Mouse (Mus musculus) CH12.LX (cell line): Measurements from ENCODE around the gene Atp7b. TPM values are rescaled to one million over a fixed set of nuclear protein-coding genes. Genes with fewer than 3 reads are reported as not detected.
A peak's percentile ranks its signal among the peaks of the same experiment; 100 is the strongest.

Experiments used
- DNase-seq: peaks from one replicate; pipeline ENCODE4 v3.0.0-alpha.2; 2013; ENCODE audit errors: extremely low read depth
- H3K27ac ChIP-seq: 2 replicates; pipeline ENCODE4 v1.5.1; 2012; ENCODE audit warnings: low read depth, mild to moderate bottlenecking, control low read depth, moderate library complexity; ENCODE audit not compliant: insufficient read depth
- H3K27me3 ChIP-seq: replicated peaks from 2 replicates; pipeline ENCODE3; 2012; ENCODE audit warnings: inconsistent platforms
- H3K36me3 ChIP-seq, 2 experiments: replicated peaks in 1 of 2; 2 replicates each; pipeline versions ENCODE3 to v1.6.1; 2012; ENCODE audit warnings: inconsistent platforms in 1 of 2, low read length in 1 of 2, mild to moderate bottlenecking in 1 of 2, mixed read lengths in 1 of 2, moderate library complexity in 1 of 2; ENCODE audit not compliant: control insufficient read depth in 1 of 2, insufficient read depth in 1 of 2
- H3K4me1 ChIP-seq, 2 experiments: 2 replicates each; pipeline ENCODE4 v1.6.1; 2012; ENCODE audit warnings: inconsistent platforms in 1 of 2, moderate library complexity in 1 of 2; ENCODE audit not compliant: insufficient read depth in 2 of 2, control insufficient read depth in 1 of 2
- H3K4me2 ChIP-seq: 2 replicates; pipeline ENCODE4 v1.6.1; 2012; ENCODE audit warnings: low read depth, mild to moderate bottlenecking, control low read depth; ENCODE audit not compliant: poor library complexity, insufficient read depth, severe bottlenecking
- H3K4me3 ChIP-seq, 3 experiments: fragments of 150-350 bp in 1 of 3; sonication (generic) in 1 of 3; replicated peaks in 1 of 3; 2 replicates each; pipeline versions ENCODE3 to v1.5.1; 2011 to 2012; ENCODE audit warnings: low read depth in 2 of 3, low read length in 2 of 3, mild to moderate bottlenecking in 2 of 3, moderate library complexity in 2 of 3, control low read depth in 1 of 3, improper control_type of control experiment in 1 of 3, inconsistent platforms in 1 of 3, mixed read lengths in 1 of 3; ENCODE audit not compliant: poor library complexity in 1 of 3
- H3K79me2 ChIP-seq: replicated peaks from 2 replicates; pipeline ENCODE4 v1.6.1; 2012; ENCODE audit warnings: mild to moderate bottlenecking, moderate library complexity; ENCODE audit not compliant: control insufficient read depth, poor library complexity, insufficient read depth, severe bottlenecking; ENCODE audit errors: extremely low read depth
- H3K9ac ChIP-seq: 2 replicates; pipeline ENCODE4 v1.6.1; 2012; ENCODE audit warnings: low read depth, mild to moderate bottlenecking, control low read depth, moderate library complexity; ENCODE audit not compliant: insufficient read depth
- H3K9me3 ChIP-seq: replicated peaks from 2 replicates; pipeline ENCODE3; 2012; ENCODE audit warnings: low read length, inconsistent platforms, mixed read lengths
- BHLHE40 ChIP-seq: IDR thresholded peaks from 2 replicates; pipeline ENCODE4 v1.6.1; 2011; ENCODE audit warnings: mild to moderate bottlenecking, low read depth, low read length, improper control_type of control experiment
- CTCF ChIP-seq, 2 experiments: IDR thresholded peaks in 1 of 2; conservative IDR thresholded peaks in 1 of 2; 2 replicates each; pipeline ENCODE4 v1.5.1; 2011 to 2012; ENCODE audit warnings: low read depth in 2 of 2, low read length in 2 of 2, improper control_type of control experiment in 1 of 2, inconsistent platforms in 1 of 2, mild to moderate bottlenecking in 1 of 2, moderate library complexity in 1 of 2
- ELF1 ChIP-seq: IDR thresholded peaks from 2 replicates; pipeline ENCODE4 v1.6.1; 2014; ENCODE audit warnings: low read depth, mild to moderate bottlenecking, inconsistent platforms, low read length, improper control_type of control experiment
- GABPA ChIP-seq: IDR thresholded peaks from 2 replicates; pipeline ENCODE4 v1.6.1; 2012; ENCODE audit warnings: low read depth, low read length, improper control_type of control experiment, inconsistent platforms; ENCODE audit not compliant: insufficient replicate concordance
- HCFC1 ChIP-seq: IDR thresholded peaks from 2 replicates; pipeline ENCODE4 v1.6.1; 2012; ENCODE audit warnings: low read depth, mild to moderate bottlenecking, inconsistent platforms, low read length, improper control_type of control experiment
- MAFK ChIP-seq: IDR thresholded peaks from 2 replicates; pipeline ENCODE4 v1.6.1; 2011; ENCODE audit warnings: low read length, improper control_type of control experiment; ENCODE audit not compliant: insufficient replicate concordance
- MAX ChIP-seq: IDR thresholded peaks from 2 replicates; pipeline ENCODE4 v1.6.1; 2011; ENCODE audit warnings: low read length, improper control_type of control experiment
- MAZ ChIP-seq: IDR thresholded peaks from 2 replicates; pipeline ENCODE4 v1.6.1; 2012; ENCODE audit warnings: low read depth, mild to moderate bottlenecking, inconsistent platforms, low read length, improper control_type of control experiment, moderate library complexity
- MXI1 ChIP-seq: IDR thresholded peaks from 2 replicates; pipeline ENCODE4 v1.6.1; 2011; ENCODE audit warnings: mild to moderate bottlenecking, low read depth, low read length, improper control_type of control experiment
- MYC ChIP-seq: IDR thresholded peaks from 2 replicates; pipeline ENCODE4 v1.6.1; 2011; ENCODE audit warnings: low read depth, mild to moderate bottlenecking, improper control_type of control experiment, low read length
- POLR2A ChIP-seq: IDR thresholded peaks from 2 replicates; pipeline ENCODE4 v1.6.1; 2011; ENCODE audit warnings: low read depth, mild to moderate bottlenecking, improper control_type of control experiment, low read length
- POLR2AphosphoS2 ChIP-seq: IDR thresholded peaks from 2 replicates; pipeline ENCODE4 v1.6.1; 2011; ENCODE audit warnings: low read depth, low read length, improper control_type of control experiment
- RAD21 ChIP-seq: IDR thresholded peaks from 2 replicates; pipeline ENCODE4 v1.6.1; 2011; ENCODE audit warnings: low read depth, mild to moderate bottlenecking, low read length, improper control_type of control experiment, moderate library complexity
- SIN3A ChIP-seq: IDR thresholded peaks from 2 replicates; pipeline ENCODE4 v1.6.1; 2012; ENCODE audit warnings: low read length, improper control_type of control experiment, inconsistent platforms
- TBP ChIP-seq: conservative IDR thresholded peaks from 2 replicates; pipeline ENCODE4 v1.6.1; 2011; ENCODE audit warnings: low read depth, low read length, improper control_type of control experiment
- TCF12 ChIP-seq: IDR thresholded peaks from 2 replicates; pipeline ENCODE4 v1.6.1; 2014; ENCODE audit warnings: low read depth, mild to moderate bottlenecking, inconsistent platforms, low read length, improper control_type of control experiment
- ZKSCAN1 ChIP-seq: IDR thresholded peaks from 2 replicates; pipeline ENCODE4 v1.6.1; 2012; ENCODE audit warnings: low read depth, inconsistent platforms, low read length, improper control_type of control experiment, borderline replicate concordance
- ZNF384 ChIP-seq: IDR thresholded peaks from 2 replicates; pipeline ENCODE4 v1.6.1; 2012; ENCODE audit warnings: low read depth, low read length, improper control_type of control experiment, inconsistent platforms
- dilution Hi-C: fragments of 300-500 bp; cut with MboI; formaldehyde crosslinking; loops from 2 replicates; pipeline ENCODE4 v1.14.3; 2020; ENCODE audit warnings: low sequenced_read_pairs; ENCODE audit not compliant: extremely low pct_unique_long_range_greater_than_20kb, extremely low pct_ligation_motif_present
- in situ Hi-C: fragments of 300-500 bp; cut with MboI; formaldehyde crosslinking; loops from 3 replicates; pipeline ENCODE4 v1.14.3; 2019; ENCODE audit warnings: low sequenced_read_pairs, low pct_ligation_motif_present, low pct_unique_long_range_greater_than_20kb, mixed read lengths
- polyA plus RNA-seq: library from polyadenylated mRNA; unstranded; fragments of >175 nt; gene quantifications from 2 replicates; pipeline ENCODE4 v1.2.1, GENCODE M21; 2012; ENCODE audit warnings: low read depth; ENCODE audit not compliant: insufficient read length
- total RNA-seq, 2 experiments: library from RNA; depleted of rRNA; stranded (reverse); fragments of 300-350 nt in 1 of 2; fragments of >200 nt in 1 of 2; gene quantifications; 2 replicates each; pipeline ENCODE4 v1.2.3; 2012 to 2014

Atp7b gene
- total and polyA plus RNA-seq, 3 experiments, result 0.51 to 3.1 (median 1.2) TPM

GRCm38 (mm10) chr8:22059153-22059738 is 859 bp downstream of the Atp7b start:
- TF ChIP-seq MAX (no peak), ELF1 (no peak), BHLHE40 (no peak), RAD21 (no peak), ZKSCAN1 (no peak), GABPA (no peak), POLR2AphosphoS2 (no peak), MYC (no peak), MAFK (no peak), CTCF (conservative IDR thresholded peaks at IDR 0.05 in 1 of 2, IDR thresholded peaks at IDR 0.05 in 1 of 2; ENCODE audit: low read depth in 2 of 2, low read length in 2 of 2) (no peak), TCF12 (no peak), MXI1 (no peak), MAZ (no peak), SIN3A (no peak), ZNF384 (no peak), TBP (no peak), HCFC1 (no peak)
- Histone ChIP-seq H3K79me2 (peaks cover 8% of the 10 kb centered on the region; the same call in 1 of the 2 replicates), H3K9ac (0 out of 2 replicates have a peak overlapping the region, but pooled peaks have one; percentile 34), H3K9me3 (no peaks in the 10 kb centered on the region), H3K36me3 (peaks cover 0 to 21% of the 10 kb centered on the region in 2 experiments), H3K27me3 (peaks cover 54% of the 10 kb centered on the region), H3K4me2 (peak overlapping the region; percentile 80), H3K4me1 (peaks cover 3 to 19% of the 10 kb centered on the region in 2 experiments), H3K4me3 (no peak overlapping the region), H3K27ac (no peak overlapping the region)
- DNase-seq, result no peak
- in situ Hi-C loops (no loop called here), dilution Hi-C loops (no loop called here)

- Histone ChIP-seq H3K9ac (no peak overlapping the region), H3K4me3 (no peak overlapping the region), H3K79me2 (peaks cover 8% of the 10 kb centered on the region; the same call in 1 of the 2 replicates)
- no peak for DNase-seq
- no peak for TF ChIP-seq POLR2A
- TF ChIP-seq BHLHE40, result no peak
- TF ChIP-seq TCF12, result no peak
- TF ChIP-seq CTCF (conservative IDR thresholded peaks at IDR 0.05 in 1 of 2, IDR thresholded peaks at IDR 0.05 in 1 of 2; ENCODE audit: low read depth in 2 of 2, low read length in 2 of 2), result no peak
- TF ChIP-seq, all 38 proteins: peak for 0
- H3K4me2 ChIP-seq, result no peak overlapping the region
- H3K36me3 ChIP-seq, result peaks cover 0 to 14% of the 10 kb centered on the region in 2 experiments
- in situ Hi-C loops (no loop called here), dilution Hi-C loops (no loop called here)
- H3K27me3 ChIP-seq, result peaks cover 60% of the 10 kb centered on the region
- H3K4me1 ChIP-seq, result peaks cover 3 to 19% of the 10 kb centered on the region in 2 experiments
- H3K9me3 ChIP-seq, result no peaks in the 10 kb centered on the region
- H3K27ac ChIP-seq, result no peak overlapping the region
Measured at GRCm38 (mm10) chr8:22058368-22058767, 1.7 kb downstream of the Atp7b start.
